Mouse (Mus musculus): ENCODE measurements around the gene AC129217.1. TPM values are rescaled to one million over a fixed set of nuclear protein-coding genes. Genes with fewer than 3 reads are reported as not detected.

The AC129217.1 gene
- 2.4 and 6.1 TPM in 2 replicates for polyA plus RNA-seq (2012; rRNA removed)

DNA sequence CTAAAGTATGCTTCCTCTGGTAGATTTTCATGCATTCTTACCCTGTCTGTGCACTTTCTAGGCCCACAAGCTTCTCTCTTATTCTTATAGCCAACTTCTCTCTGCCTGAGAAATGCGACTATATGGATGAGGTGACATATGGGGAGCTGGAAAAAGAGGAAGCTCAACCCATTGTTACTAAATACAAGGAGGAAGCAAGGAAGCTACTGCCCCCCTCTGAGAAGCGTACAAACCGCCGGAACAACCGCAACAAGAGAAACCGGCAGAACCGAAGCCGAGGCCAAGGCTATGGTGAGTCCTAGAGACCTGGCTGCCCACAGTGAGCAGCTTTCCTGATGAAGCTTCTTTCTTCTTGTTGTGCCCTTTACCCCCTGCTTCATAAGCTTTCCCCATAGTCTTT lies at the start of gene AC129217.1:
AC129217.1 (plus strand) TSS at position 114 of the 400 bp plus-strand sequence.

DNA sequence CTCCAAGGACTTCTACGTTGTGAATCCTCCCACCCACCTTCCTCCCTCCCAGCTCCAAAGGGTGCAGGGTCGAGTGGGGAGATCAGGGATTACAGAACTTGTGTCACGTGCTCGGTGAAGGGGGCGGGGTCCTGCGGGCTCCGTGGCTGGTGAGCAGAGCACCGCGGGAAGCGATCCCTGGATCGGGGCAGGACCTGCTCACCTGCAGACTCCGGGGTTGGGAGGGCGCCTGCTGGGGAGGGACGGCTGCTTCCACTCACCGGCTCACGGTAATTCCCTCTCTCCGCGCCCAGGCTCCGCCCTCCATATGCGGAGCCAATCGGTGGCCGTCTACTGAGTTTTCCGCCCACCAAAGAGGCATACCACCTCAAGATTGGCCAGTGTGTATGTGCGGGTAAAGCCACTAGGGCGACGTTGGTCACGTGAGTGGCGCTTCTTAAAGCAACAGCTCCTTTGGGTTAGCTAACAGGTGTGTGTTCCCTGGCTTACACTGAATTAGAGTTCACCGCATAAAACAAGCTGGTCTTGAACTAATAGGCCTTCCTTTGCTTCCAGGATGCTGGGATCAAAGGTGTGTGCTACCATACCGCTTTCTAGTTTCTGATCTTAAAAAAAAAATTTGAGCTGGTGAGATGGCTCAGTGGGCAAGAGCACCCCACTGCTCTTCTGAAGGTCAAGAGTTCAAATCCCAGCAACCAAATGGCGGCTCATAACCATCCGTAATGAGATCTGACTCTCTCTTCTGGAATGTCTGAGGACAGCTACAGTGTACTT lies 43.4 kb upstream of the AC129217.1 start, which contains the start of gene Taf6l:
Taf6l (minus strand) TSS at position 410 of the 774 bp plus-strand sequence.

DNA sequence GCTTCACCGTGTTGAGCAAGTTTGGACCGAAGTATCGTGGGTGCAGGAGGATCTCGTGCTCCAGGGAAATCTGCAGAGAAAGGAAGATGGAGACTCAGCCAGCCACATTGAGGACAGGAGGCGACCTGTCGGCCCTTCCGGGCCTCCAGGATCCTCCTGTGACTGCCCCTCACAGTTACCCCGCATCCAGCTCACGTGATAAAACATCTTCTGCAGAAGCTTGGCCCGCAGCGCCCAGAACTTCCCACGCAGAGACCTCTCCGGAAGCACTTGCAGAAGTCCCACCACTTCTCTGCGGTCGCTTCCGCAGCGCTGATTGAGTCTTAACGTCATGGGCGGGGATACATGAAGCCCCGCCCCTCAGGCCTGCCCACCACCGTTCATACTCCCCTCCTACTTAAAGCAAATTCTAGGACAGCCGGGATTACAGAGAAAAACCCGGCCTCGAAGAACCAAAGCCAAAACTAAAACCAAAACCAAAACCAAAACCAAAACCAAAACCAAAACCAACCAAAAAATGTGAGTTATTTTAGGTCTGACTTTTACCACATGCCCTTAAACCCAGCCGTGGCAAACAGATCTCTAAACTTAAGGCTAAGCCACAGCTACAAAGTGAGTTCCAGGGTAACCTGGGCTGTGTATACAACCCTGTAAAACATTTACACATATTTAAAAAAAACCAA lies 31.2 kb upstream of the AC129217.1 start, which contains the start of gene Polr2g:
Polr2g (minus strand) TSS at position 314 of the 683 bp plus-strand sequence.

DNA sequence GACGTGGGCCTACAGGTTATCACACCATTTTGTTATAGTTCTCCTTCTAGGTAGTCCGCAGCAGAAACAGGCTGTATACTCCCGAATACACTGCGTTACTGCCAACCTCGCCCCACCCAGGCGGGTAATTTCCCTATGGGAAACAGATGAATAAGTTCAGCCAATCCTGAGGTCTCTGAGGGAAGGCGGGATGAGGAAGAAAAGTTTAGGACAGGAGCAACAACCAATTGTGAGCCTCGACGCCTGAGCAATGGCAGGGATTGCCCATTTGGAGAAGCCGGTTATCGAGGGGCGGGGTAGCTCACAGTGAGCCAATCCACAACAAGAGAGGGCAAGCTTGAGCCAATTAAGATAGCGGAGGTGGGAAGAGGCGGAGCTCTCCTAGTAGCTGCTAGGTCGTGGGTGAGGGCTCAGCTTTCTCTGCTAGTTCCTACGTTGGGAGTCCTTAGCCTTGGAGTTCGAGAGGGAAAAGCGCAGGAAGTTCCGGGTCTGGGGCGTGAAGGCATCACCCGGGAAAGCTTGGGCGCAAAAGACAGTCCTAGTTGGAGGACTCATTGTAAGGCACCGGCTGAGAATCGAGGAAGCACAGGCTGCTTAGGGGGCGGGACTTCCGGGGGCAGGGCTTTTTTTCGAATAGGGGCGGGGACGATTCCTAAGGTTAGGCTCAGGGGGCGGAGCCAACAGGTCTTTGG lies 27.3 kb upstream of the AC129217.1 start, which contains the start of gene Zbtb3:
Zbtb3 (plus strand) TSS at position 426 of the 692 bp plus-strand sequence.

DNA sequence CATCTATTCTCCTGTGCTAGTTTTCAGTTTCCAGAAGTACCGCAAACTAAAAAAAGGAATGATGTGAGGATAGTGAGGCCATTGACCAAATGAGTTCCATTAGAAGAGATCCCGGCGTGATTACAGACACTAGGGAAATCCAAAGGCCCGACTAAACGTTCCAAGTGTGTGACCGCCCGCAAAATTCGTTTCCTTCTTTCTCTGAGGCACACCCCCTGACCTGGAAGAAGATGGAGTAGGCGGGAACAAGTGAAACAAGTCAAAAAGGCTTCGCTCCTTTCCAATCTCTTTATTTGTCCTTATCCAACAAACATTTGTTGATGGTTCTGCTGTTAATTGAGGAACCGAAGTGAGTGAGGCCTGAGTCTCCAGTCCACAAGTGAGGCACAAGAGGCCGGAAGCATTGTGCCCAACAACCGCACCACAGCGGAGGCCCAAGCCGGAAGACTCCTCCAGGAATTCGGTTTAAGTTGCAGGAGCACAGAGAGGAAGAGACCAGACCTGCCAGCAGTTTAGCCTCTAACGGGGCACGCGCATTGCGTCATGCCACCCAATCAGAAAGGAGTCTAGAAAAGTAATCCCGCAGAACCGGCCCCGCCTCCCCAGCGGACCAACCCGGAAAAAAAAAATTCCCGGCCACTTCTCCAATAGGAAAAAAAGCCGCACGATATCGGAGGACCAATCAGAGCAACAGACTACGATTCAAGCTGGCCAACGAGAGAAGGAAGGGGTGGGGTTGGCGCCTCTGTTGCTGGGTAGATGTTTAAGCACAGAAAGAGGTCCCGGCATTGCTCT lies 10.6 kb upstream of the AC129217.1 start, which contains the start of gene Ttc9c:
Ttc9c (minus strand) TSS at position 533 of the 795 bp plus-strand sequence.

DNA sequence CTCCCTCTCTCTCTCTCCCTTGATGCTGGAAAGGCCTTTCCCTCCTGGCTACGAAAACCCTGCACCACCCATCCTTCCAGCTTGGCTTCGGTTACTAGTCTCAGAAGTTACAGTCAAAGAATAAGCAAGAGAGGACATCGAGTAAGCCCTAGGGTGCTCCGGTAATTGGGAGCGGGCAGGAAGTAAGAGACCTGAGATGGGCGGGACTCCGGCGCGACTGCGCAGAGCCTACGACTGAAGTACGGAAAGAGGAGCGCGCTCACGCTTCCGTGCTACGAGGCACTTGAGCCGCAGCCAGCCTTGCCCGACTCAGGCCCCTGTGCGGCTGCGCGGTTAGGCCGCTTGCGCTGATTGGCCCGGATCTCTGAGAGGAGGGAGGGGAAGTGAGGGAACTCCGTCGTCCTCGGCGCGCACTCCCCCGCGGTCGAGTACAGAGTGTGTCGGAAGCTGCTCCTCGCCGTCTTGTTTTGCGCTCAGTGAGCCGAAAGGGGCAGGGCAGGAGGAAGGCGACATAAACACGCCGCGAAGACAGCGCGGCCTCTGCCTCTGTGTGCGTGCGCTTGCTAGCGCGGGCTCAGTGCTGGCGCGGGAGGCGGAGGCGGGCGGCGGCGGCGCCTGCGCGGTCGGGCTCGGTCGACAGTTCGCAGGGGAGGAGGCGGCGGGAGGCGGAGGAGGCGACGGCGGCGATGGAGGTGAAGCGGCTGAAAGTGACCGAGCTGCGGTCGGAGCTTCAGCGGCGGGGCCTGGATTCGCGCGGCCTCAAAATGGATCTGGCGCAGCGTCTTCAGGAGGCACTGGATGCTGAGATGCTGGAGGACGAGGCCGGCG lies 9.8 kb upstream of the AC129217.1 start, which contains the start of gene Hnrnpul2:
Hnrnpul2 (plus strand) TSS at position 415 of the 828 bp plus-strand sequence.

DNA sequence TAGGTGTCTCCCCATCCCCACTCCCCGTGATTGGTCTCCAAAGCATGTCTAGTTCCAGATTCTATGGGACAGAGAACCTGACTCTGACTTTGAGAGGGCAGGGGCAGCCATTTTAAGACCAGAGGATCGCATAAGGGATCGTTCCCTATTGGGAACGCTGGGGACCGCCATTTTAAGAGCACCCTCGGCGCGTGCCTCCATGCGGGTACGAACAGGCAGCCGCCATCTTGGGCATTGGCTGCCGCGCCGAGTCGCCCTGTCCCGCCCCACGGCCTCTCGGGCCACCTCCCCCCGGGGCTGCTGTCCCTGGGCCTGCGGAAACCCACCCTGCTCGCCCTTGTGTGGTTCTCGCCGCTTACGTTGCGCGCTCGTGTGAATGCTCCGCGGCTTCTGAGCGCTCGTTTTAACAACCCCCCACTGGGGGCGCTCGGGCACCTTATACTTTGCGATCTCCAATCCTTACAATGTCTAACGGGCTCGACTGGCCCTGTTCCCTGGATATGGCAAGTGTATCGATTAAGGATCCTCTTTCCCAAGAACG lies 7.7 kb downstream of the AC129217.1 start, which contains the start of gene Bscl2:
Bscl2 (plus strand) TSS at position 217 of the 541 bp plus-strand sequence.

DNA sequence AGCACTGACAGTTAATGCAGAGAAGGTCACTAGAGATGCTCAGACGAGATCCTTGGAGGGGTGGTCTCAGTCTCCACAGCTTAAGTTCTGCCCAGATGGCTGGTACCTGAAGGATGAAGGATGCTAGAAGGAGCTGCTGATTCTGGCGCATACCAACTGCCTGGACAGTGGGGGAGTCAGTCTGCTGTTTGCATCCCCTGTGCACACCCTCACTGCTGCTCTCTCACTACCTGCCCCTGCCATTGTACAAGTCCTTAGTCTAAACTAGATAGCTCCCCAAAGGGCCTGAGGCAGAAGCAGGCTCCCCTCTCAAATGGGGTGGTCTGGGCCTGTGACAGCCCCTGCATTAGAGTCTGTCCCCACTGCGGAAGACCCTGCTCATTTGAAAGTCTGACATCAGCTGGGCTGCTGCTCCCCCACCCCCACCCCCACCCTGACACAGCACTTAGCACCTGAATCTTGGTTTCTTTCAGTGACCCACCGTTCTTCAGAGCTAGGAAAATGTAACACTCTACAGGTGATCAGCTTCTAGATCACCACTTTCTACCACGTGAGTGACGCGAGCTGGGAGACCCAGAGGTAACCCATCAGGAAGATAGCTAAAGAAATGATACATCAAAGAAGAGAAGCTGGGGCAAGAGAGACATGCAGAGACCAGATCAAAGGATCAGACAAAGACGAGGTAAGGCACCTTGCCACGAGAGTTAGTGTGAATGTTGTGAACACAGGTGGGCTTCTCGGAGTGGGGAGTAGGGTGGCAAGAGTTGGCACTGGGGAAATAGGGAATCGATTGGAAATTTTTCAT lies 9.7 kb downstream of the AC129217.1 start, which contains the start of gene Gng3:
Gng3 (minus strand) TSS at position 92 of the 805 bp plus-strand sequence.

DNA sequence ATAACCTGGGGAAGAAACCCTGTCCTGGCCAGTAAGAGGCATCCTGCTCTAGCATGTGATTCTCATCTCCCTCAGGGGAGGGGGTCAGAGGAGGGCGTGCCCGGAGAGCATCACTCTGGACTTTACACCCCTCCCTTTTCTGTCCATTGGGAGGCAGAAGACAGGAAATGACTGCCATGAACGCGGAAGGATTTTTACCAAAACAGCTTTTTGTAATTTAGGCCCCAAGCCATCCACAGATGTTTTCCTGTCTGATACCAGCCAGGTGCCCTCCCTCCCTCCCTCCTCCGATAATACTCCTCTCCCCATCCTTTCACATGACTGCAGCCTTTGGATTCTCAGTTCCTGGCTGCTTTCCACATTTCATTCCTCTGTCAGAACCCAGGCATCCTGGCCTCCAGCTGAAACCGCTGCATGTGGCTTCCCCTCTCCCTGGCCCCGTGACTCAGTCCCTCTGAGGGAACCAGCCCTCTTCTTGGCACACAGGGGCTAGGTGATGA lies 20.9 kb downstream of the AC129217.1 start, which contains the start of gene Lrrn4cl:
Lrrn4cl (plus strand) TSS at position 367 of the 500 bp plus-strand sequence.

DNA sequence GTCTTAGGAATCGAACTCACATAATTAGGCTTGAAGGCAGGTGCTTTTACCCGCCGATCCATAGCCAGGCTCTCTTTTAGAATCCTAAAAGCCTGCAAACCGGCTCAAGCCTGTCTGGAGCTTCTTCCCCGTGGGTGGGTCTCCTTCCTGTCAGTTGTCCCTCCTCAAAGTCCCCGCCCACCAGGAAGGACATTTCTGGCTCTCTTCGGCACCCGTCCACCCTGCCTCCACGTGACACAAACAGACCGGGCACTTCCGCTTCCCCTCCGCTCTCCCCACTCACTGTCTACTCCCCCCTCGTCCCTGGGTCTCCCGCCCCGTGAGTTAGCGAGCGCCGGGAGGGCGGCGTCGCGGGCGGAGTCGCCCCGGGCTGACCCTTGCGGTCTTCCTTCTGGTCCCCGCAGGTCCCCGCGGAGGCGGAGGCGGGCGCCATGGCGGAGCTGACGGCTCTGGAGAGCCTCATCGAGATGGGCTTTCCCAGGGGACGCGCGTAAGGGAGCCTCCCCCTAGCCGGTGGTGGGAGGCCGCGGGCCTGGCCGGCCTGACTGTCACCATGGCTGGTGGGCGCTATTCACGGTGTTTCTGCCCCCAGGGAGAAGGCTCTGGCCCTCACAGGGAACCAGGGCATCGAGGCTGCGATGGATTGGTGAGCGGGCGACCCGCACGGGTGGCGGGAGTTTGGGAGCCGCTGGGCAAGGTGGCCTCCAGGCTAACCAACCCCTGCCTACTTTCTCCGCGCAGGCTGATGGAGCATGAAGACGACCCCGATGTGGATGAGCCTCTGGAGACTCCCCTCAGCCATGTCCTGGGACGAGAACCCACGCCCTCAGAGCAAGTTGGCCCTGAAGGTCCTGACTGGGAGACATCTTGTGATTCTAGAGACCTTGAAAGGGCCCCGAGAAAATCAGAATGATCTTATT lies 42.0 kb downstream of the AC129217.1 start, which contains the start of gene Ubxn1:
Ubxn1 (plus strand) TSS at position 230 of the 920 bp plus-strand sequence.

DNA sequence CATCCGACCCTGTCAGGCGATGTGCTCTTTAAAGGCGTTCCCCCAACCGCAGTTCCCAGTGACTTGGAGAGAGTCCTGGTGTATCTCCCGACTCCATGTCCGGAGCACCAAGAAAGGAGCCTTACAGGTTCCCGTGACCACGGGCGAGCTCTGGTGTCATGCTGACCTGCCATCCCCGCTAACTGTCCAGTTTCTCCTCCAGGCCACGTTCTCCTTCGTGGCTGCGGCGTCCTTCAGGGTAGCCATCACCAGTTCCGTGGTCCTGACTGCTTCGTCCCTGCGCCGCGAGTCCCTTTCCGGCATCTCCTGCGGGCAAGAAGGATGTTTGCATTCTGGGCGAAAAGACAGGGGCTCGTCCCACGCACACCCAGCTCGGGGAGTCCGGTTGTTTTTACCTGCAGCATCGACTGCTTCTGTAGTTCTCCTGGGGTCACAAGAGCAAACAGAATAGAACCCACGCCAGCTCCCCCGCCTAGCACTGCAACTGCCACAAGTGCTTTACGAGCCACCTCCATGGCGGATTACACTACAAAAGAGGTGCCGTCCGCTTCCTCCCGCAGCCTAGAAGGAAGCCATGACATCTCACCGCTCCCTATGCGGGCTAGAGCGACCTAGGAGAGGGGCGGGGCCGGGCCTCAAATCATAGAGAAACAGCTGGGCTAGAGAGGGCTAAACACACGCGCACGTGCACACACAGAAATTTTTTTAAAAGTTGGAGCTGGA lies 50.9 kb downstream of the AC129217.1 start, which contains the start of gene Uqcc3:
Uqcc3 (minus strand) TSS at position 613 of the 723 bp plus-strand sequence.

DNA sequence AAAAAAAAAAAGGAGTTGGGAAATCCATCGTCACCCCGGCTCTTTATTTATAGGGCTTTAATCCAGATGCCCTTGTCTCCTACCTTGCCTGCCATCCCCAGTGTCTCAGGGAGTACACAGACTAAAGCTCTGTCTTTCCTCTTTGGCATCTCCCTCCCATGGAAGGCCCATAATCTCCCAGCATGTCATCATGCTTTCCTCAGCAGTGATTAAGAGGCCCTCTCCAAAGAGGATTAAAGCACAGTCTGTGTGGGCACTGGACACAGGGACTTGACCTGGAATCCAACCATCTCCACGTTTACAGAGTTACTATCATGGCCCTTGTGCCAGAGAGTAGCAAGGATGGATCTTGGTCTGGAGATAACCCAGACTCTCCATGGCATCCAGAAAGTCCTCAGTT lies 54.0 kb downstream of the AC129217.1 start, which contains the start of the genes Lbhd1 and Gm49403:
Lbhd1 (plus strand) TSS at position 117 of the 400 bp plus-strand sequence.
Gm49403 (plus strand) TSS at position 315 of the 400 bp plus-strand sequence.

DNA sequence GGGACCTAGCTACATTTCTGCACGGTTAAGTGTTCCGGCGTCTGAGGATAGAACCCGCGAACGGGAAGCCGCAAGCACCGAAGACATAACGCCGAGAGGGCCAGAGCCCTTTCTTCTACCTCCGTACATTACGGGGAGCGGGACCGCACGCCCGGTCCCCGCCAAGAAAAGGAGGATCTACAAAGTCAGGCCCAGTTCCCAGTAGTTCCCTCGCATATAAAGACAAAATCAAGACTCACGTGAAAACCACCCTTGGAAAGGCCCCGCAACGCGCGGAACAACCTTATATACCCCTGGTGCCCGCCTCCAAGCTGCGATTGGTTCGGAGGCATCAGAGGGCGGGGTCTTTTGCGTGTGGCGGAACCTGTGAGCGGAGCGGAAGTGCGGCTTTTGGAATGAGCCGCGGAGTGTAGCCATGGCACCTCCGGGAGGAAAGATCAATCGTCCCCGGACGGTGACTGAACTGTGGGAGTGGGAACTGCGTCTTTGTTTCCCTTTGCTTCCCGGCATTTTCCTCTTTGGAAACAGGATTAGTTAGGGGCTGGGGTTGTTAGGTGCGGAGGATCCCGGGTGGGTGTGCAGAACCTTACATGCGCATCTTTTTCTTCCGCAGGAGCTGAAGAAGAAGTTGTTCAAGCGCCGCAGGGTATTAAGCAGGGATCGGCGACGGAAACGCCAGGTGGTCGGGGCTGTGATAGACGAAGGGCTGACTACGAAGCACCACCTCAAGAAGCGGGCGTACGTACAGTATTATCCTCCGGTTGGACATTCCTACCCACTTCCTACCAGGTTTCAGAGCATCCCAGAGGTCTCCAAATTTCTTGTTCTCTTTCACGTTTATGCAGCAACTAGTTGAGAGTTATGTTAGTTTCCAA lies 59.2 kb downstream of the AC129217.1 start, which contains the start of the genes 1810009A15Rik and Gm49416:
1810009A15Rik (plus strand) TSS at position 343 of the 875 bp plus-strand sequence.
Gm49416 (plus strand) TSS at position 416 of the 875 bp plus-strand sequence.

Data from colon, adult 2 months (tissue).